Mouse (Mus musculus) lung, embryonic 15.5 days (tissue): ENCODE data around the gene Sync. TPM values are rescaled to one million over a fixed set of nuclear protein-coding genes. Genes with fewer than 3 reads are reported as not detected.

Experiments
- ATAC-seq: fragments of 200-750 bp; cut with Nextera tagmentation; 2 replicates; pipeline ENCODE4 v1.8.0; 2017; ENCODE audit warnings: moderate number of reproducible peaks, borderline replicate concordance; ENCODE audit not compliant: low FRiP score, low TSS enrichment; ENCODE audit errors: extremely low read depth
- H3K27ac ChIP-seq: fragments of 300-500 bp; sonication (generic); 2 replicates; pipeline ENCODE4 v1.5.1; 2015; ENCODE audit warnings: moderate library complexity, mild to moderate bottlenecking, inconsistent platforms
- H3K27me3 ChIP-seq: fragments of 300-500 bp; sonication (generic); 2 replicates; pipeline ENCODE4 v1.6.1; 2015; ENCODE audit warnings: inconsistent platforms
- H3K36me3 ChIP-seq: fragments of 300-500 bp; sonication (generic); 2 replicates; pipeline ENCODE4 v1.6.1; 2015; ENCODE audit warnings: inconsistent platforms
- H3K4me1 ChIP-seq: fragments of 300-500 bp; sonication (generic); 2 replicates; pipeline ENCODE4 v1.6.1; 2015; ENCODE audit warnings: inconsistent platforms
- H3K4me2 ChIP-seq: fragments of 300-500 bp; sonication (generic); 2 replicates; pipeline ENCODE4 v1.6.1; 2015; ENCODE audit warnings: inconsistent platforms, mild to moderate bottlenecking, moderate library complexity
- H3K4me3 ChIP-seq: fragments of 300-500 bp; sonication (generic); 2 replicates; pipeline ENCODE4 v1.5.1; 2015; ENCODE audit warnings: mild to moderate bottlenecking, inconsistent platforms
- H3K9ac ChIP-seq: fragments of 300-500 bp; sonication (generic); 2 replicates; pipeline ENCODE4 v1.6.1; 2015; ENCODE audit warnings: inconsistent platforms
- H3K9me3 ChIP-seq: fragments of 300-500 bp; sonication (generic); 2 replicates; pipeline ENCODE4 v1.6.1; 2016; ENCODE audit warnings: inconsistent platforms
- whole genome bisulfite sequencing: fragments of 180-500 bp; shearing (Covaris S2); methylation state at CpG from one replicate; pipeline ENCODE4 v1.1.7; 2015; 5-methylcytosine and 5-hydroxymethylcytosine counted together
- microRNA-seq: library from miRNA; unstranded; fragments of <30 nt; microRNA quantifications from one replicate; pipeline ENCODE4, GENCODE M21; 2016
- polyA plus RNA-seq: library from polyadenylated mRNA; unstranded; fragments of >200 nt; fragmentation: Nextera tagmentation; extraction: Ambion mirVana; gene quantifications from 2 replicates; pipeline ENCODE4 v1.2.1, GENCODE M21; 2015

Gene Sync
- polyA plus RNA-seq, 1 experiment from 2014 or later: 0.71 TPM

DNA sequence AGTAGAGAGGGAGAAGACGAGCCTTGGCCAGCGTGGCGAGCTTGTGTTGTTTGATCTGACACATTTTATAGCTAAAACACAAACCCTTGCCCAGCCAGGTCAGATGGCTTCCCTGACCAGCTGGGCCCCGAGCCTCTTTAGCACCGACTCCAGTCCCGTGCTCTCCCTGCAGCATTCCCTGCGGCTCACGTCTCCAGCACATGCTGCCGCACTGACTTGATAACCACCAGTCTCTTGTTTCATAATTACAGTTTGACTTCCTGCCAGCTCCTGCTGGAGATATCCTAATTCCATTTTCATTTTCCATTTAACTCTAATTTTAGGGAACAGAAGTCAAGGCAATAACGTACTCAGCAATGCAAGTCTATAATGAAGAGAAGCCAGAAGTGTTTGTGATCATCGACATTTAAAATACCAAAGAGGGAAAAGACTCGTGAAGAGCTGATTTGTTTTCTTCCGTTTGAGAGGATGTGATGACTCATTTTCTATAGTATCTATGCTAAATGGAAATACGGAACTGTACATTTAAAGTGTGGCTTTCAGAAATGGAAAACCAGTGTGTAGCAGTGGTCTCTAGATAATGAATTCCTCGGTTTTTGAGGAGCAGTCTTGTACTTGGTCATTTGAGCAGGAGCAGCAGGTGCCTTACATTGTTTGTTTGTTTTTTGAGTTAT lies 59.2 kb downstream of the Sync start:
- H3K36me3 ChIP-seq: peaks cover 30% of the 10 kb centered on the region

DNA sequence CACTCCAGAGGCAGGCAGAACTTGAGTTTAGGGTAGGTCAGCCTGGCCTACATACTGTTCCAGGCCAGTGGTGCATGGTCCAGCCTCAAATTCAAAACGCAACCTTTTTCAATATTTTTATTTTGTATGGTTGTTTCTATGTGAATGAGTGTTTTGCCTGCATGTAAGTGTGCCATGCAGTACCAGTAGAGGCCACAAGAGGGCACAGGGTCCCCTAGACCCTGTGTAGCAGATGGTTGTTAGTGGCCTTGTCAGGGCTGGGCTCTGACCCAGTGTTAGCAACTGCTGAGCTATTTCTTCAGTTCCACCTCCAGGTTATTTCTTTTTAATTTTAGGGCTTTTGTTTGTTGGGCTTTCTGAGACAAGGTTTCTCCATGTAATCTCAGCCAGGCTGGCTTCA lies 63.2 kb downstream of the Sync start:
- ATAC-seq: peak; percentile 74; the same call in 1 of the 2 replicates
- no peaks in the 10 kb centered on the region for H3K27me3 ChIP-seq
- no peak overlapping the region for H3K4me3 ChIP-seq
- 6% methylated on average over 1 of the region's 1 CpGs for WGBS
- H3K9ac ChIP-seq: no peak overlapping the region
- H3K9me3 ChIP-seq: no peaks in the 10 kb centered on the region
- H3K4me2 ChIP-seq: no peak overlapping the region
- no peak overlapping the region for H3K27ac ChIP-seq
- no peaks in the 10 kb centered on the region for H3K4me1 ChIP-seq
- H3K36me3 ChIP-seq: peaks cover 30% of the 10 kb centered on the region

More for the DNA sequence above, 59.2 kb downstream of the Sync start:
- no peaks in the 10 kb centered on the region for H3K4me1 ChIP-seq
- no peak overlapping the region for H3K9ac ChIP-seq
- H3K27ac ChIP-seq: no peak overlapping the region
- WGBS: 64% methylated on average over 15 of the region's 15 CpGs
- no peaks in the 10 kb centered on the region for H3K27me3 ChIP-seq
- H3K9me3 ChIP-seq: no peaks in the 10 kb centered on the region
- no peak overlapping the region for H3K4me3 ChIP-seq
- no peak for ATAC-seq
- no peak overlapping the region for H3K4me2 ChIP-seq

DNA sequence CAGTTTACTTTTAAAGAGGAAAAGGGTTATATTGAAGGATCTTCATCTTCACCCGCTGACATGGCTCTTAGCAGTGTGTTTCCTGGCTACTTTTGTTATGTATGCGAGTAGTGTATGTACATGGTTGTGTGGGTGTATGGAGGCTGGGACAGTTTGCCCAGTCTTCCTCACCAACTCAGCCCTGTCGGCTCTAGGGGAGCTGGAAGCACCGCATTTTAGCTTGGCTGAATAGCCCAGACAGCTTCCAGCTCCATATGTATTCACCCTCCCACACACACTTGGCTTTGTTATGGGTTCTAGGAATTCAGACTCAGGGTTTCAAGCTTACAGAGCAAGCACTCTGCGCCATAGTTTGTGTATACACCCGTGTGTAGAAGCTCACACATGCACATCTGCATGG lies 63.7 kb downstream of the Sync start:
- Histone ChIP-seq H3K27me3 (no peaks in the 10 kb centered on the region), H3K27ac (no peak overlapping the region), H3K9ac (no peak overlapping the region), H3K4me1 (no peaks in the 10 kb centered on the region), H3K9me3 (no peaks in the 10 kb centered on the region), H3K4me3 (no peak overlapping the region), H3K36me3 (peaks cover 34% of the 10 kb centered on the region), H3K4me2 (no peak overlapping the region)
- WGBS: 66% methylated on average over 6 of the region's 6 CpGs
- no peak for ATAC-seq

DNA sequence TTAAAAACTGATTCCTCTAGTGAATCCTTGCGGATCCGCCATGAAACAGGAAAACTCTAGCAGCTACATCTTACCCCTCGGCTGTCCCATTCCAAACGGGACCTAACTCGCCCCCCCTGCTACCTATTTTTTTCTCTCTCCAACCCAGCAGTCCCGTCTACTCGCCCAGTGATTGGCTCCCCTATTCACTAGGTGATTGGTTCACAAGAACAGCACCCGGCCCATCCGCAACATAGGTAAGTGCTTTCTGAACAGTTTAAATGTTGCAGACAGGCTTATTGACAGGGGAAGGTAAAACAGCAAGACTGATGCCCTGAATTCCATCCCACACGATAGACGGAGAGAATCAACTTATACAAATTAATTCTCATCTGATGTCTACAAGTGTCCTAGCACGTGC lies 65.8 kb downstream of the Sync start:
- Histone ChIP-seq H3K9me3 (no peaks in the 10 kb centered on the region), H3K4me3 (no peak overlapping the region), H3K4me1 (no peaks in the 10 kb centered on the region), H3K36me3 (peaks cover 46% of the 10 kb centered on the region), H3K4me2 (no peak overlapping the region), H3K9ac (no peak overlapping the region), H3K27me3 (no peaks in the 10 kb centered on the region), H3K27ac (no peak overlapping the region)
- WGBS: 84% methylated on average over 12 of the region's 12 CpGs
- no peak for ATAC-seq

DNA sequence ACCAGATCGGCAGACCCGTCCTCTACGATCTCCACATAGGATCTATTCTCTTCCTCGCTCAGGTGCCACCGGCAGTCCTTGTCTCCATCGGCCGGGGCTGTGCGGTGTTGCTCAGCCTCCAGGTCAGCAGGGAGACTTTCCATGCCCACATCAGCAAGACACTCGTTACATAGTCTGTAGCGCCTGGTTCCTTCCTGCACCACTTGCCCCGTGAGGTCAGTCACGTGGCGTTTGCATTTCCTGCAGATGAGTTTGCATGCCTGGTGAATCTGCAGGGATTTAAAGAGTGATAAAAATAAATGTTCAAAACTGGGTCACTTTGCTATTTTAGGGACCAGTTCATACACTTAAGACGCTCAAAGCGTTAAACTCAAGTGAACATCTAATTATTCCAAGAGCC lies 66.8 kb downstream of the Sync start:
- 67% methylated on average over 15 of the region's 15 CpGs for WGBS
- Histone ChIP-seq H3K36me3 (peaks cover 53% of the 10 kb centered on the region), H3K9me3 (no peaks in the 10 kb centered on the region), H3K4me2 (no peak overlapping the region), H3K27ac (no peak overlapping the region), H3K9ac (no peak overlapping the region), H3K27me3 (no peaks in the 10 kb centered on the region), H3K4me1 (no peaks in the 10 kb centered on the region), H3K4me3 (no peak overlapping the region)
- no peak for ATAC-seq

DNA sequence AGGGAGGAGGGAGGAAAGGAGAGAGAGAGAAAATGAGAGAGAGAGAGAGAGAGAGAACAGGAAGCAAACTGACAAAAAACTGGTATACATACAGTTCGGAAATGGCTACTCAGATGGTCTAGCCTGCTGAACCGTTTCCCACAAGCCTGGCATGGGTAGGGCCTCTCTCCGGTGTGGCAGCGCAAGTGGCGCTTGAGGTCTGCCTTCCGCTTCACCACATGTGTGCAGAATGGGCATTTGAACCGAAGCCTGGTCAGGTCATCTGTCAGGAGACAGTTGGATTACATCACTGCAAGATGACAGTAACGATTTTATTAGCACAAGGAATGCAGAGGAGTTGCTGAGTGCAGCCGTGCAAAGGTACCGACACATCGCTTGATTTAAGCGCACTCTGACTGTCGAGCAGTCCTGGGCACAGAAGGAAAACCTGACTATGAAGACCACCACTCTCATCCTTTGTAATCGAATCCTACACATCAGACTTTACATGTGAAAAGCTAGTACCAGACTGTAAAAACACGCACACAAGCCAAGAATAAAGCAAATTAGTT lies 70.3 kb downstream of the Sync start:
- no peaks in the 10 kb centered on the region for H3K27me3 ChIP-seq
- ATAC-seq: no peak
- no peak overlapping the region for H3K4me2 ChIP-seq
- no peak overlapping the region for H3K9ac ChIP-seq
- no peaks in the 10 kb centered on the region for H3K4me1 ChIP-seq
- 76% methylated on average over 15 of the region's 15 CpGs for WGBS
- no peaks in the 10 kb centered on the region for H3K9me3 ChIP-seq
- H3K27ac ChIP-seq: no peak overlapping the region
- H3K4me3 ChIP-seq: no peak overlapping the region
- H3K36me3 ChIP-seq: peaks cover 61% of the 10 kb centered on the region

Small RNAs within 50 kb of the gene (microRNA-seq; reads per million reads assigned to microRNA genes)
- gene Gm22994: not detected

Other genes with a start within 250 kb of the Sync start
- gene Rnf19b, start 229.3 kb upstream of the Sync start, polyA plus RNA-seq: 7.3 and 7.6 TPM in 2 replicates
- 16.7 and 18.8 TPM in 2 replicates for gene Tmem54, start 182.1 kb upstream of the Sync start, polyA plus RNA-seq
- gene Hpca, start 165.6 kb upstream of the Sync start, polyA plus RNA-seq: 2.3 and 2.6 TPM in 2 replicates
- 2.7 and 3.7 TPM in 2 replicates for gene Fndc5, start 150.6 kb upstream of the Sync start, polyA plus RNA-seq
- 13.5 and 14.4 TPM in 2 replicates for gene S100pbp, start 97.9 kb upstream of the Sync start, polyA plus RNA-seq
- 66.4 and 69.8 TPM in 2 replicates for gene Yars, start 97.9 kb upstream of the Sync start, polyA plus RNA-seq
- gene C77080, start 26.2 kb upstream of the Sync start, polyA plus RNA-seq: 5.2 and 6.8 TPM in 2 replicates
- gene Rbbp4, start 47.8 kb downstream of the Sync start, polyA plus RNA-seq: 418 and 423 TPM in 2 replicates
- 44.0 and 44.5 TPM in 2 replicates for gene Zbtb8os, start 48.1 kb downstream of the Sync start, polyA plus RNA-seq
- gene Zbtb8a, start 90.5 kb downstream of the Sync start, polyA plus RNA-seq: 19.3 and 21.6 TPM in 2 replicates
- gene Zbtb8b, start 153.2 kb downstream of the Sync start, polyA plus RNA-seq: 2.2 and 3.1 TPM in 2 replicates
- gene Bsdc1, start 174.0 kb downstream of the Sync start, polyA plus RNA-seq: 23.1 and 24.2 TPM in 2 replicates
- not detected in 2 replicates for gene Tssk3, start 203.4 kb downstream of the Sync start, polyA plus RNA-seq
- gene Fam229a, start 203.6 kb downstream of the Sync start, polyA plus RNA-seq: not detected in 2 replicates
- gene Marcksl1, start 226.0 kb downstream of the Sync start, polyA plus RNA-seq: 748 and 767 TPM in 2 replicates